Mouse (Mus musculus) common myeloid progenitor, adult 5-6 weeks (primary cell): ENCODE measurements around the gene Dusp2. TPM values are rescaled to one million over a fixed set of nuclear protein-coding genes. Genes with fewer than 3 reads are reported as not detected.

Experiments
- total RNA-seq: library from RNA; stranded (forward); fragments of 200-1000, 187-1606 nt; gene quantifications from 2 replicates; pipeline ENCODE4 v1.2.3, GENCODE M21; 2017

Dusp2 gene
- total RNA-seq, 1 experiment from 2014 or later: 157 TPM

Other genes starting within 250 kb of the Dusp2 start
- gene Ncaph, start 202.2 kb upstream of the Dusp2 start, total RNA-seq: 58.5 and 73.9 TPM in 2 replicates
- gene Itpripl1, start 192.7 kb upstream of the Dusp2 start, total RNA-seq: 24.5 and 25.4 TPM in 2 replicates
- 4.4 and 6.5 TPM in 2 replicates for gene 1810024B03Rik, start 127.9 kb upstream of the Dusp2 start, total RNA-seq
- gene Snrnp200, start 127.8 kb upstream of the Dusp2 start, total RNA-seq: 180 and 226 TPM in 2 replicates
- 21.1 and 36.1 TPM in 2 replicates for gene Ciao1, start 88.3 kb upstream of the Dusp2 start, total RNA-seq
- gene Tmem127, start 88.3 kb upstream of the Dusp2 start, total RNA-seq: 22.2 and 25.9 TPM in 2 replicates
- gene Stard7, start 65.9 kb upstream of the Dusp2 start, total RNA-seq: 166 and 172 TPM in 2 replicates
- not detected in 2 replicates for gene Astl, start 2.5 kb downstream of the Dusp2 start, total RNA-seq
- gene Adra2b, start 27.0 kb downstream of the Dusp2 start, total RNA-seq: 0.14 TPM in 1 of 2 replicates, not detected in the other
- gene Gpat2, start 89.0 kb downstream of the Dusp2 start, total RNA-seq: not detected in 2 replicates
- gene Fahd2a, start 108.4 kb downstream of the Dusp2 start, total RNA-seq: 5.6 and 12.8 TPM in 2 replicates
- 2.5 and 4.0 TPM in 2 replicates for gene Kcnip3, start 185.9 kb downstream of the Dusp2 start, total RNA-seq
- not detected in 2 replicates for gene Prom2, start 205.3 kb downstream of the Dusp2 start, total RNA-seq